Mouse (Mus musculus): ENCODE data around the gene Sntb2.

GRCm38 (mm10) chr8:106934226-106934977, 1.1 kb upstream of the Sntb2 start:
- TF ChIP-seq JUND (IDR thresholded peaks at IDR 0.05; ENCODE audit: low read depth, low read length) (no peak), USF1 (IDR thresholded peaks at IDR 0.05; ENCODE audit: low read depth, low read length) (no peak), MAX (IDR thresholded peaks at IDR 0.05; ENCODE audit: low read length) (no peak), SMC3 (IDR thresholded peaks at IDR 0.05; ENCODE audit: low read depth, low read length) (no peak), NELFE (IDR thresholded peaks at IDR 0.05; ENCODE audit: low read depth, low read length) (no peak)
